Mouse (Mus musculus): ENCODE measurements at regions not wholly inside any gene's neighbourhood (a gene's known extent, or its start where the extent isn't known, plus 50 kb on each side); places are given as distances from the start of the nearest gene placed in this dataset. TPM values are rescaled to one million over a fixed set of nuclear protein-coding genes. Genes with fewer than 3 reads are reported as not detected.

GRCm38 (mm10) chr2:169008756-169009155, 53.4 kb upstream of the Zfp64 start:
- H3K4me3 ChIP-seq (ENCODE audit: low read depth, low read length): no peak overlapping the region
- H3K4me2 ChIP-seq (ENCODE audit: low read length): no peak overlapping the region
- WGBS: 74% methylated on average over 20 of the region's 20 CpGs
- DNase-seq (ENCODE audit: low spot score) (peak; percentile 52), ATAC-seq (peak; percentile 46; the same call in 1 of the 2 replicates)
- H3K27ac ChIP-seq (ENCODE audit: low read depth, low read length): no peak overlapping the region
- no peak overlapping the region for H3K9ac ChIP-seq (ENCODE audit: low read length)
- no peaks in the 10 kb centered on the region for H3K36me3 ChIP-seq (ENCODE audit: control insufficient read depth, insufficient read depth, low read length)
- H3K4me1 ChIP-seq (ENCODE audit: control insufficient read depth, insufficient read depth, low read length): no peaks in the 10 kb centered on the region
- H3K9me3 ChIP-seq (replicated peaks; ENCODE audit: control insufficient read depth, low read length): no peaks in the 10 kb centered on the region
- no peaks in the 10 kb centered on the region for H3K27me3 ChIP-seq (replicated peaks; ENCODE audit: control insufficient read depth, insufficient read depth, low read length)

GRCm38 (mm10) chr2:169008333-169008732, 52.9 kb upstream of the Zfp64 start:
- Histone ChIP-seq H3K27ac (ENCODE audit: low read depth, low read length) (no peak overlapping the region), H3K36me3 (ENCODE audit: control insufficient read depth, insufficient read depth, low read length) (no peaks in the 10 kb centered on the region)

GRCm38 (mm10) chr2:169006549-169006948, 51.2 kb upstream of the Zfp64 start:
- Histone ChIP-seq H3K9me3 (replicated peaks; ENCODE audit: control insufficient read depth, low read length) (no peaks in the 10 kb centered on the region), H3K27me3 (replicated peaks; ENCODE audit: control insufficient read depth, insufficient read depth, low read length) (no peaks in the 10 kb centered on the region), H3K36me3 (ENCODE audit: control insufficient read depth, insufficient read depth, low read length) (no peaks in the 10 kb centered on the region), H3K4me3 (ENCODE audit: low read depth, low read length) (no peak overlapping the region), H3K4me2 (ENCODE audit: low read length) (no peak overlapping the region), H3K27ac (ENCODE audit: low read depth, low read length) (no peak overlapping the region), H3K9ac (ENCODE audit: low read length) (no peak overlapping the region), H3K4me1 (ENCODE audit: control insufficient read depth, insufficient read depth, low read length) (no peaks in the 10 kb centered on the region)
- ATAC-seq (no peak), DNase-seq (ENCODE audit: low spot score) (no peak)
- WGBS: 89% methylated on average over 10 of the region's 10 CpGs

More at GRCm38 (mm10) chr2:169008333-169008732, 52.9 kb upstream of the Zfp64 start:
- no peaks in the 10 kb centered on the region for H3K9me3 ChIP-seq (replicated peaks; ENCODE audit: control insufficient read depth, low read length)
- no peak overlapping the region for H3K4me2 ChIP-seq (ENCODE audit: low read length)
- H3K4me3 ChIP-seq (ENCODE audit: low read depth, low read length): no peak overlapping the region
- WGBS: 82% methylated on average over 9 of the region's 9 CpGs
- H3K9ac ChIP-seq (ENCODE audit: low read length): no peak overlapping the region
- DNase-seq (ENCODE audit: low spot score) (no peak), ATAC-seq (no peak)
- no peaks in the 10 kb centered on the region for H3K4me1 ChIP-seq (ENCODE audit: control insufficient read depth, insufficient read depth, low read length)
- no peaks in the 10 kb centered on the region for H3K27me3 ChIP-seq (replicated peaks; ENCODE audit: control insufficient read depth, insufficient read depth, low read length)

- H3K4me1 ChIP-seq (ENCODE audit: control insufficient read depth, insufficient read depth, low read length): no peaks in the 10 kb centered on the region
- no peak overlapping the region for H3K4me2 ChIP-seq (ENCODE audit: low read length)
- DNase-seq (ENCODE audit: low spot score) (no peak), ATAC-seq (no peak)
- H3K27ac ChIP-seq (ENCODE audit: low read depth, low read length): no peak overlapping the region
- H3K9me3 ChIP-seq (replicated peaks; ENCODE audit: control insufficient read depth, low read length): no peaks in the 10 kb centered on the region
- H3K36me3 ChIP-seq (ENCODE audit: control insufficient read depth, insufficient read depth, low read length): no peaks in the 10 kb centered on the region
- no peak overlapping the region for H3K9ac ChIP-seq (ENCODE audit: low read length)
- H3K4me3 ChIP-seq (ENCODE audit: low read depth, low read length): no peak overlapping the region
- H3K27me3 ChIP-seq (replicated peaks; ENCODE audit: control insufficient read depth, insufficient read depth, low read length): no peaks in the 10 kb centered on the region
- WGBS: 91% methylated on average over 7 of the region's 7 CpGs
Observed at GRCm38 (mm10) chr2:169005810-169006209, 50.4 kb upstream of the Zfp64 start.

Small RNA genes lying in the stretch of these regions (microRNA-seq; reads per million reads assigned to microRNA genes)
- not detected for gene Gm26469
